Mouse (Mus musculus) hindbrain, embryonic 12.5 days (tissue): Measurements from ENCODE around the gene Vmn1r121. TPM values are rescaled to one million over a fixed set of nuclear protein-coding genes. Genes with fewer than 3 reads are reported as not detected.
"Not testable (repeated sequence)": the region's sequence is repeated elsewhere in the genome, so short reads cannot be mapped to it uniquely, and the experiment has no call there.

ENCODE experiments used
- ATAC-seq: fragments of 200-750 bp; cut with Nextera tagmentation; 2 replicates; pipeline ENCODE4 v1.8.0; 2017; ENCODE audit warnings: moderate TSS enrichment; ENCODE audit not compliant: low FRiP score
- H3K27ac ChIP-seq: fragments of 300-500 bp; sonication (generic); 2 replicates; pipeline ENCODE4 v1.5.1; 2016; ENCODE audit warnings: mild to moderate bottlenecking
- H3K27me3 ChIP-seq: fragments of 300-500 bp; sonication (generic); 2 replicates; pipeline ENCODE4 v1.6.1; 2016; ENCODE audit warnings: mild to moderate bottlenecking
- H3K36me3 ChIP-seq: fragments of 300-500 bp; sonication (generic); 2 replicates; pipeline ENCODE4 v1.6.1; 2016; ENCODE audit warnings: mild to moderate bottlenecking
- H3K4me1 ChIP-seq: fragments of 300-500 bp; sonication (generic); 2 replicates; pipeline ENCODE4 v1.6.1; 2016
- H3K4me2 ChIP-seq: fragments of 300-500 bp; sonication (generic); replicated peaks from 2 replicates; pipeline ENCODE4 v1.6.1; 2016; ENCODE audit warnings: mild to moderate bottlenecking
- H3K4me3 ChIP-seq: fragments of 300-500 bp; sonication (generic); 2 replicates; pipeline ENCODE4 v1.5.1; 2016; ENCODE audit warnings: mild to moderate bottlenecking
- H3K9ac ChIP-seq: fragments of 300-500 bp; sonication (generic); 2 replicates; pipeline ENCODE4 v1.6.1; 2016; ENCODE audit warnings: mild to moderate bottlenecking, moderate library complexity
- H3K9me3 ChIP-seq: fragments of 300-500 bp; sonication (generic); replicated peaks from 2 replicates; pipeline ENCODE4 v1.6.1; 2016; ENCODE audit warnings: mild to moderate bottlenecking
- WGBS: fragments of 180-500 bp; shearing (Covaris S2); methylation state at CpG from one replicate; pipeline ENCODE4 v1.1.7; 2016; 5-methylcytosine and 5-hydroxymethylcytosine counted together
- polyA plus RNA-seq: library from polyadenylated mRNA; unstranded; fragments of >200 nt; fragmentation: Nextera tagmentation; extraction: Ambion mirVana; gene quantifications from 2 replicates; pipeline ENCODE4 v1.2.1, GENCODE M21; 2016

Vmn1r121 gene
- not detected in 2 replicates for polyA plus RNA-seq

DNA sequence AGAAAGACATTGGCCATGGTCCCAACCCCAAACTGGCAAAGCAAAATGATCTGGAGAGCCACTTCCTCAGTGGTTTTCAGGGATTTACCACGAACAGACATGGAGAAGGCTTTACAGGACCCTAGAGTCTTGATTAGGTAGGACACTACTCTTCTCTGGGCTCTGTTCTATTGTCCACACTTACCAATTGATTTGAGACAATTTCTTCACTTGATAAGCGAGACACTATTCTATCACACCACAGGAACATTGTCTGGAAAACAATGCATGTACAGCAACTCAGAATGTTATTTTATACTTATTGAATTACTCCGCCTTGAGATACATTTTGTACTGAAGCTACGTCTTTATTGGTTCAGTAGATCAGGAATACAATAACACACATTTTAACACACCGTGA lies at the start of gene Vmn1r121:
Gene Vmn1r121, minus strand, starts transcription at position 101 of the 400 bp plus-strand sequence.
- not testable (repeated sequence) for H3K36me3 ChIP-seq, H3K9me3 ChIP-seq, H3K4me3 ChIP-seq, H3K9ac ChIP-seq, H3K27me3 ChIP-seq, ATAC-seq, H3K4me2 ChIP-seq, H3K27ac ChIP-seq, H3K4me1 ChIP-seq
- WGBS = 72% methylated on average over 5 of the region's 5 CpGs

DNA sequence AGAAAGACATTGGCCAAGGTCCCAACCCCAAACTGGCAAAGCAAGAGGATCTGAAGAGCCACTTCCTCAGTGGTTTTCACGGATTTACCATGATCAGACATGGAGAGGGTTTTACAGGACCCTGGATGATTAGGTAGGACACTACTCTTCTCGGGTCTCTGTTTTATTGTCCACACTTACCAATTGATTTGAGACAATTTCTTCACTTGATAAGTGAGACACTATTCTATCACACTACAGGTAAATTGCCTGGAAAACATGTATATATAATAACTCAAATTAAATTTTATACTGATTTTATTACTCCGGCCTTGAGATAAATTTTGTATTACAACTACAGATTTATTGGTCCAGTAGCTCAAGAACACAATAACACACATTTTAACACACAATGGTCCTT lies 35.7 kb upstream of the Vmn1r121 start, which contains the start of gene Vmn1r122:
Gene Vmn1r122, minus strand, starts transcription at position 101 of the 400 bp plus-strand sequence.
- not testable (repeated sequence) for H3K4me1 ChIP-seq, H3K36me3 ChIP-seq, H3K27me3 ChIP-seq, H3K4me2 ChIP-seq, ATAC-seq, H3K4me3 ChIP-seq, H3K9ac ChIP-seq, H3K27ac ChIP-seq, H3K9me3 ChIP-seq
- whole genome bisulfite sequencing = 64% methylated on average over 2 of the region's 3 CpGs

DNA sequence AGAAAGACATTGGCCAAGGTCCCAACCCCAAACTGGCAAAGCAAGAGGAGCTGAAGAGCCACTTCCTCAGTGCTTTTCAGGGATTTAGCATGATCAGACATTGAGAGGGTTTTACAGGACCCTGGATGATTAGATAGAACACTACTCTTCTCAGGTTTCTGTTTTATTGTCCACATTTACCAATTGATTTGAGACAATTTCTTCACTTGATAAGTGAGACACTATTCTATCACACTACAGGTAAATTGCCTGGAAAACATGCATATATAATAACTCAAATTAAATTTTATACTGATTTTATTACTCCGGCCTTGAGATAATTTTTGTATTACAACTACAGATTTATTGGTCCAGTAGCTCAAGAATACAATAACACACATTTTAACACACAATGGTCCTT lies 44.6 kb downstream of the Vmn1r121 start, which contains the start of gene Vmn1r120:
Gene Vmn1r120, minus strand, starts transcription at position 101 of the 400 bp plus-strand sequence.
- WGBS = 81% methylated on average over 1 of the region's 1 CpGs
- not testable (repeated sequence) for H3K9ac ChIP-seq

More for the DNA sequence above, 44.6 kb downstream of the Vmn1r121 start, which contains the start of gene Vmn1r120:
- not testable (repeated sequence) for H3K4me2 ChIP-seq, H3K36me3 ChIP-seq, H3K27ac ChIP-seq, H3K27me3 ChIP-seq, ATAC-seq, H3K4me3 ChIP-seq, H3K9me3 ChIP-seq, H3K4me1 ChIP-seq

Other genes starting within 250 kb of the Vmn1r121 start
- not detected in 2 replicates for gene Vmn1r116, start 226.3 kb downstream of the Vmn1r121 start, polyA plus RNA-seq
- not detected in 2 replicates for gene Vmn1r117, start 214.4 kb downstream of the Vmn1r121 start, polyA plus RNA-seq
- not detected in 2 replicates for gene Vmn1r118, start 186.2 kb downstream of the Vmn1r121 start, polyA plus RNA-seq
- gene Vmn1r119, start 86.1 kb downstream of the Vmn1r121 start, polyA plus RNA-seq = not detected in 2 replicates
- not detected in 2 replicates for gene Vmn1r120, start 44.7 kb downstream of the Vmn1r121 start, polyA plus RNA-seq
- gene Vmn1r122, start 35.6 kb upstream of the Vmn1r121 start, polyA plus RNA-seq = not detected in 2 replicates
- not detected in 2 replicates for gene Vmn1r123, start 63.7 kb upstream of the Vmn1r121 start, polyA plus RNA-seq
- not detected in 2 replicates for gene Gm5157, start 91.9 kb upstream of the Vmn1r121 start, polyA plus RNA-seq
- not detected in 2 replicates for gene Vmn1r124, start 162.1 kb upstream of the Vmn1r121 start, polyA plus RNA-seq
- gene Vmn1r125, start 173.7 kb upstream of the Vmn1r121 start, polyA plus RNA-seq = not detected in 2 replicates
- not detected in 2 replicates for gene Vmn1r126, start 203.0 kb upstream of the Vmn1r121 start, polyA plus RNA-seq
- gene Vmn1r127, start 221.3 kb upstream of the Vmn1r121 start, polyA plus RNA-seq = not detected in 2 replicates